Mouse (Mus musculus): ENCODE measurements around the gene Dus4l. TPM values are rescaled to one million over a fixed set of nuclear protein-coding genes. Genes with fewer than 3 reads are reported as not detected.
"Not testable (repeated sequence)": the region's sequence is repeated elsewhere in the genome, so short reads cannot be mapped to it uniquely, and the experiment has no call there.

Gene Dus4l
- polyA plus RNA-seq, 1 experiment from 2014 or later, result 7.3 TPM

GRCm38 (mm10) chr12:31634343-31635239 is 20.0 kb downstream of the Dus4l start, which contains the start of gene Bcap29:
Bcap29 (minus strand) TSS chr12:31634658.
- no peaks in the 10 kb centered on the region for H3K27me3 ChIP-seq
- H3K36me3 ChIP-seq, result no peaks in the 10 kb centered on the region
- H3K4me1 ChIP-seq, result peaks cover 17% of the 10 kb centered on the region
- peak within 1 kb of the TSS; percentile 72 for H3K4me3 ChIP-seq
- peak; percentile 89 for ATAC-seq (replicated peaks)
- peak within 1 kb of the TSS; percentile 68 for H3K27ac ChIP-seq (replicated peaks)
- H3K4me2 ChIP-seq (replicated peaks), result peak within 1 kb of the TSS; percentile 85
- peak within 1 kb of the TSS; percentile 87 for H3K9ac ChIP-seq (replicated peaks)
- 2% methylated on average over 67 of the region's 73 CpGs for WGBS
- no peaks in the 10 kb centered on the region for H3K9me3 ChIP-seq

DNA sequence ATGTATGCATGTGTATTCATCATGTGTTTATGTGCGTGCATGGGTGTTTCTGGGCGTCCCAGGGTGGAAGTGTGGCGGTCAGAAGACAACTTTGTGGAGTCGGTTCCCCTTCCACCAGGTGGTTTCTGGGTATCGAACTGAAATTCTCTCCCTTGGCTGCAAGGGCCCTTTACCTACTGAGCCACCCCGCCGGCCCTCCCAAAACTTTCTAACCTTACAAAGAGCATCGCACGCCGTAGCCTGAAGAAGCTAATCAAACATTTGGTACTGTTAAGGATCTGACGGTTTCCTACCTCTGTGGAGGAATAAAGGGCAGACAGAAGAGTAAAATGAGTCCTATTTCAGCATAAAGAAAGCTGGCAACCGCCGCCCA is 20.7 kb downstream of the Dus4l start:
- H3K4me1 ChIP-seq, result peaks cover 17% of the 10 kb centered on the region
- H3K27me3 ChIP-seq, result no peaks in the 10 kb centered on the region
- peak; percentile 56 for ATAC-seq (replicated peaks)
- 7% methylated on average over 13 of the region's 13 CpGs for WGBS
- H3K4me3 ChIP-seq, result peak overlapping the region; percentile 72
- no peaks in the 10 kb centered on the region for H3K36me3 ChIP-seq
- H3K9ac ChIP-seq (replicated peaks), result peak overlapping the region; percentile 87
- peak overlapping the region; percentile 68 for H3K27ac ChIP-seq (replicated peaks)
- H3K9me3 ChIP-seq, result no peaks in the 10 kb centered on the region
- H3K4me2 ChIP-seq (replicated peaks), result peak overlapping the region; percentile 85

GRCm38 (mm10) chr12:31628396-31628795 is 26.2 kb downstream of the Dus4l start:
- H3K27me3 ChIP-seq; H3K27ac ChIP-seq (replicated peaks); H3K4me1 ChIP-seq; H3K9ac ChIP-seq (replicated peaks); H3K36me3 ChIP-seq; H3K4me2 ChIP-seq (replicated peaks); ATAC-seq (replicated peaks); H3K4me3 ChIP-seq; H3K9me3 ChIP-seq: not testable (repeated sequence)
- WGBS, result 89% methylated on average over 9 of the region's 9 CpGs

DNA sequence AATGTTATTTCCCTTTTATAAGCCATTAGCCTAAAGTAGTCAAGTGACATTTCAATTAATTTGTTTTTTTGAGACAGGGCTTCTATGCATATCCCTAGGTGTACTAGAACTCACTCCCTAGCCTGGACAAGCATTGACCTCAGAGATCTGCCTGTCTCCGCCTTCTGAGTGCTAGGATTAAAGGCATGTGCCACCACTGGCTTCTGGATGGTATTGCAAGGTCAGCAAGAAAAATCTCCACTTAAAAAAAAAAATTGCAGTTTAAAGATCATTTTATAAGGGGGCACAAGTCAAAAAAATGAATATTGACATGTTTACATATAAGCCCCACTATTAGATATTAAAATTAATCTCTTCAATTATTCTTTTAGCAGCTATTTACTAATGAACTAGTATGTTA is 29.6 kb downstream of the Dus4l start:
- no peaks in the 10 kb centered on the region for H3K4me1 ChIP-seq
- H3K9me3 ChIP-seq, result no peaks in the 10 kb centered on the region
- no peaks in the 10 kb centered on the region for H3K36me3 ChIP-seq
- no peaks in the 10 kb centered on the region for H3K27me3 ChIP-seq
- H3K9ac ChIP-seq (replicated peaks), result no peak overlapping the region
- ATAC-seq (replicated peaks), result no peak
- H3K4me3 ChIP-seq, result no peak overlapping the region
- H3K27ac ChIP-seq (replicated peaks), result no peak overlapping the region
- no peak overlapping the region for H3K4me2 ChIP-seq (replicated peaks)
- 95% methylated on average over 1 of the region's 1 CpGs for WGBS

DNA sequence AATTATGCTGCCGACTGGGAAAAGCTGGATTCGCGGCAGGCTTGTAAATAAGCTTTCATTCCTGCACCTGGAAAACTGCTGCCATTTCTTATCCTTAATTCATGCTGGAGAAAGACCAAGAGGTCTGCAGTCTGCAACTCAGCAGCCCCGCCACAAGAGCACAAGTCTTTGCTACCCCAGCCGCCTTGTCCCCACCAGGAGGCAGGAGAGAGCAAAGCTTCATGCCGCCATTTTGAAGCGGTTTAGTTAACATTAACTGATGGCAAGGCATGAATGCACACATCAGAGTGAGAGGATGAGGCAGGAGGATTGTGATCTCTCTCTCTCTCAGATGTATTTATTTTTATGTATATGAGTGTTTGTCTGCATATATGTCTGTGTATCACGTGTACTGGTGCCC is 34.5 kb downstream of the Dus4l start:
- Histone ChIP-seq H3K9ac (replicated peaks) (no peak overlapping the region), H3K4me2 (replicated peaks) (no peak overlapping the region), H3K27me3 (no peaks in the 10 kb centered on the region), H3K36me3 (peaks cover 3% of the 10 kb centered on the region; the same call in 1 of the 2 replicates), H3K27ac (replicated peaks) (no peak overlapping the region), H3K9me3 (no peaks in the 10 kb centered on the region), H3K4me1 (no peaks in the 10 kb centered on the region), H3K4me3 (no peak overlapping the region)
- no peak for ATAC-seq (replicated peaks)
- 85% methylated on average over 8 of the region's 8 CpGs for WGBS

- Histone ChIP-seq H3K9me3 (no peaks in the 10 kb centered on the region), H3K4me2 (replicated peaks) (no peak overlapping the region), H3K36me3 (peaks cover 3% of the 10 kb centered on the region; the same call in 1 of the 2 replicates), H3K27me3 (no peaks in the 10 kb centered on the region), H3K4me1 (no peaks in the 10 kb centered on the region), H3K9ac (replicated peaks) (no peak overlapping the region), H3K27ac (replicated peaks) (no peak overlapping the region), H3K4me3 (no peak overlapping the region)
- no peak for ATAC-seq (replicated peaks)
- 50% methylated on average over 4 of the region's 4 CpGs for WGBS
Observed at GRCm38 (mm10) chr12:31613353-31613752, 41.3 kb downstream of the Dus4l start.

DNA sequence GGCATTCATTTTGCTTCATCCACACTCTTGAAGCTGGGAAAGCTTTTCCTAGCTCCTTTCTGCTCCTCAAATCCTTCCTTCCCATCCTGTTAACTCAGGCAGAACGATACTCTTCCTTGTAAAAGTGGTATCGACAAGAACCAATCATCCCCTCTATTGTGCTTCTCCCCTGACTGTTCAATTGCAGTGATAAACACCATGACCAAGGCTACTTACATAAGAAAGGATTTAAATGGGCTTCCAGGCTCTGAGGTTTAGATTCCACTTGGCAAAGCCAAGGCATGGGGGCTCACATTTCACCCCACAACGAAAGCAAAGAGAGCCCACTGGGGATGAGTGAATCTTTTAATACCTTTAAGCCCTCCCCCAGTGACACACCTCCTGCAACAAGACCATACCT is 46.5 kb downstream of the Dus4l start:
- no peaks in the 10 kb centered on the region for H3K4me1 ChIP-seq
- H3K4me3 ChIP-seq, result no peak overlapping the region
- no peaks in the 10 kb centered on the region for H3K36me3 ChIP-seq
- H3K9me3 ChIP-seq, result no peaks in the 10 kb centered on the region
- H3K4me2 ChIP-seq (replicated peaks), result no peak overlapping the region
- no peak for ATAC-seq (replicated peaks)
- H3K9ac ChIP-seq (replicated peaks), result no peak overlapping the region
- H3K27me3 ChIP-seq, result no peaks in the 10 kb centered on the region
- 11% methylated on average over 3 of the region's 3 CpGs for WGBS
- H3K27ac ChIP-seq (replicated peaks), result no peak overlapping the region

GRCm38 (mm10) chr12:31604894-31605293 is 49.7 kb downstream of the Dus4l start:
- ATAC-seq (replicated peaks), result no peak

DNA sequence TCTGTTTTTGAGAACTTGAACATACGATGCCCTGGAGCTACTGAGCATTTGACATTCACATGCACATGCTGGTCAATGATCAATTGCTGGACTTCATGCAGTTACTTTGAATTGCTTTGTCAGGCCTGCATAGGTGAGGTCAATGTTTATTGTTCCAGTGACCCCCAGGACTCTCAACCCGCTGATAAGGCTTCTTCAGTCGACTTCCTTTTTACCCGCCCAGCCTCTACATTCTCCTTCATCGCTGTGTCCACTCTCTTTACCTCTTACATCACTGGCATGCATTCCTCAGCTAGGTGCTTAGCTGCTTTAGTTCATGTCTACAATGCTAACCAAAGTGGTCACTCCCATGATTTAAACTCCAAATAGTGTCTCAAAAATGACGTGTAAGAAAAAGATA is 51.0 kb downstream of the Dus4l start:
- 84% methylated on average over 6 of the region's 6 CpGs for WGBS
- no peak overlapping the region for H3K4me3 ChIP-seq
- no peak overlapping the region for H3K27ac ChIP-seq (replicated peaks)
- H3K27me3 ChIP-seq, result no peaks in the 10 kb centered on the region
- no peaks in the 10 kb centered on the region for H3K9me3 ChIP-seq
- no peak overlapping the region for H3K9ac ChIP-seq (replicated peaks)
- no peaks in the 10 kb centered on the region for H3K4me1 ChIP-seq
- no peaks in the 10 kb centered on the region for H3K36me3 ChIP-seq
- no peak overlapping the region for H3K4me2 ChIP-seq (replicated peaks)
- no peak for ATAC-seq (replicated peaks)

More at GRCm38 (mm10) chr12:31604894-31605293, 49.7 kb downstream of the Dus4l start:
- Histone ChIP-seq H3K9ac (replicated peaks) (no peak overlapping the region), H3K27ac (replicated peaks) (no peak overlapping the region), H3K27me3 (no peaks in the 10 kb centered on the region), H3K4me2 (replicated peaks) (no peak overlapping the region), H3K36me3 (no peaks in the 10 kb centered on the region), H3K4me1 (no peaks in the 10 kb centered on the region), H3K9me3 (no peaks in the 10 kb centered on the region), H3K4me3 (no peak overlapping the region)
- WGBS, result 75% methylated on average over 3 of the region's 3 CpGs

DNA sequence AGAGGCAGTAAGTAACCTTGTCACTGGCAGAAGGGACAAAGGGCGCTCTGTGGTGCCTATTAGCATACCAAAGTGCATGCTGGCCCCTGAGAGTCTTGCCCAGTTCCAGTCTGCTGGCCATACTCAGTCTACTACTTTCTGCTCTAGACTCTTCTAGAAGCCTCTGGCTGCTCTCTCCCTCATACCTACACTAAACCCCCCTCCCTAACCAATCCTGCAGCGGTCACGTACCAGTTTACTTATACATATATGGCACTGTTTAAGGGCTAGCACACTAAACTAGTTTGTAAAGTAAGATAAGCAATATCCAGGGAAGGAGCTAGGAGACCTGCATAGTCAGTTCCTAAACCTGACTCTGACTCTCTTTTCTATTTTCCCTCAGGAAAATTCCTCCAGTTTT is 60.3 kb downstream of the Dus4l start:
- Histone ChIP-seq H3K36me3 (peaks cover 5% of the 10 kb centered on the region; the same call in 1 of the 2 replicates), H3K9me3 (no peaks in the 10 kb centered on the region), H3K9ac (replicated peaks) (no peak overlapping the region), H3K4me1 (no peaks in the 10 kb centered on the region), H3K4me2 (replicated peaks) (no peak overlapping the region), H3K4me3 (no peak overlapping the region), H3K27me3 (no peaks in the 10 kb centered on the region), H3K27ac (replicated peaks) (no peak overlapping the region)
- no peak for ATAC-seq (replicated peaks)
- 77% methylated on average over 3 of the region's 3 CpGs for whole genome bisulfite sequencing

DNA sequence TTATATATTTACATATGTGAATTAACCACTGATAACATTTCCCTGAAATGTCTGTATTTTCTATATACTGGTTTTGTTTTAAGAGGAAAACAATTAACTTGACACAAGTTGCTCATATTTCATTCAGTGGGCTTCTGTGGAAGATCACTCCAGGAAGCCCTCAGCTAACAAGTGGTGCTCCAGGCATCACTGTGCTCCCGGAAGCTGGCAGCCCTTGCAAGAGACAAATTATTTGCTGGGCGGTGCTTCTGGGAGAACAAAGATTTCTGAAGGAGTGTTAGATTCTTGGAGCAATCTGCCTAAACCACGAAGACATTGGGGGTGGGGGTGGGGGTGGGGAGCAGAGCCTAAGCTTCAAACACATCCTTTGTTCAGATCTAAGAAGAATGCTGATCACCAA is 62.6 kb downstream of the Dus4l start:
- H3K4me3 ChIP-seq, result no peak overlapping the region
- H3K4me1 ChIP-seq, result no peaks in the 10 kb centered on the region
- H3K27me3 ChIP-seq, result no peaks in the 10 kb centered on the region
- no peaks in the 10 kb centered on the region; the same call in 1 of the 2 replicates for H3K9me3 ChIP-seq
- WGBS, result 32% methylated on average over 3 of the region's 3 CpGs
- peaks cover 5% of the 10 kb centered on the region; the same call in 1 of the 2 replicates for H3K36me3 ChIP-seq
- no peak for ATAC-seq (replicated peaks)
- H3K27ac ChIP-seq (replicated peaks), result no peak overlapping the region
- no peak overlapping the region for H3K4me2 ChIP-seq (replicated peaks)
- no peak overlapping the region for H3K9ac ChIP-seq (replicated peaks)
